ENCODE assay signal across 8 mouse cellular contexts in genomic region chr12:28589090-28589868, GRCm38 (mm10). TPM values are rescaled to one million over a fixed set of nuclear protein-coding genes. Genes with fewer than 3 reads are reported as not detected.
DNase-seq lines count a peak whose midpoint lies in the region; ATAC-seq and TF ChIP-seq lines count a peak whose summit lies in the region.

No protein-coding gene starts in this region.

- H3K27ac ChIP-seq in hindbrain, embryonic 11.5 days (ENCODE audit: low read depth, low read length): 0 out of 2 replicates have a peak overlapping the region, but pooled peaks have one; percentile 27
- no peak overlapping the region for H3K27ac ChIP-seq in lung, postnatal 0 days (ENCODE audit: low read length)

- no peaks in the 10 kb centered on the region for H3K4me1 ChIP-seq in hindbrain, embryonic 11.5 days (replicated peaks; ENCODE audit: control insufficient read depth, insufficient read depth, low read length)
- H3K4me1 ChIP-seq in lung, postnatal 0 days (ENCODE audit: insufficient read depth, low read depth, low read length): no peaks in the 10 kb centered on the region

- peak; percentile 86 for DNase-seq in NIH3T3 (ENCODE audit: low read depth)
- peak; percentile 96 for DNase-seq in cerebellum, adult 9-10 months
- DNase-seq in frontal cortex, postnatal 10 days (ENCODE audit: low spot score in 2 of 2): peak; percentile 87 to 89
- DNase-seq in hindbrain, embryonic 11.5 days (ENCODE audit: low spot score): peak; percentile 87
- peak; percentile 92 to 94 for DNase-seq in layer of hippocampus, postnatal 10 days (ENCODE audit: low spot score in 2 of 2)
- peak; percentile 90 for DNase-seq in lung, postnatal 0 days (ENCODE audit: low spot score)
- peak; percentile 71 for DNase-seq in retina, adult 2 months (ENCODE audit: low read depth, low spot score)
- peak; percentile 71 for DNase-seq in thymus, postnatal 25 days

- H3K4me3 ChIP-seq in hindbrain, embryonic 11.5 days (ENCODE audit: low read depth, low read length): peak overlapping the region; percentile 30
- H3K4me3 ChIP-seq in lung, postnatal 0 days (ENCODE audit: low read depth, low read length): peak overlapping the region; percentile 19; the same call in 1 of the 2 replicates

- no peaks in the 10 kb centered on the region for H3K9me3 ChIP-seq in hindbrain, embryonic 11.5 days (ENCODE audit: control insufficient read depth, low read length)
- H3K9me3 ChIP-seq in lung, postnatal 0 days (ENCODE audit: low read length): no peaks in the 10 kb centered on the region

- TF ChIP-seq EP300 in lung, postnatal 0 days (IDR thresholded peaks at IDR 0.05): no peak

- no peaks in the 10 kb centered on the region for H3K27me3 ChIP-seq in hindbrain, embryonic 11.5 days (ENCODE audit: control insufficient read depth, insufficient read depth, low read length)
- H3K27me3 ChIP-seq in lung, postnatal 0 days (replicated peaks; ENCODE audit: insufficient read depth, low read length): no peaks in the 10 kb centered on the region

- peak; percentile 89 for TF ChIP-seq CTCF in lung, postnatal 0 days (IDR thresholded peaks at IDR 0.05)

- 11% methylated on average over 20 of the region's 24 CpGs for WGBS in hindbrain, embryonic 11.5 days
- WGBS in lung, postnatal 0 days: 4% methylated on average over 23 of the region's 24 CpGs

- ATAC-seq in hindbrain, embryonic 11.5 days (ENCODE audit: low FRiP score): peak; percentile 93
- peak; percentile 92 for ATAC-seq in lung, postnatal 0 days

- H3K4me2 ChIP-seq in hindbrain, embryonic 11.5 days (replicated peaks; ENCODE audit: low read depth, low read length): peak overlapping the region; percentile 54
- peak overlapping the region; percentile 70 for H3K4me2 ChIP-seq in lung, postnatal 0 days (replicated peaks; ENCODE audit: low read depth, low read length)

- no peaks in the 10 kb centered on the region for H3K36me3 ChIP-seq in hindbrain, embryonic 11.5 days (ENCODE audit: control insufficient read depth, insufficient read depth, low read length)
- H3K36me3 ChIP-seq in lung, postnatal 0 days (ENCODE audit: insufficient read depth, low read length): no peaks in the 10 kb centered on the region

- peak overlapping the region; percentile 49; the same call in 1 of the 2 replicates for H3K9ac ChIP-seq in hindbrain, embryonic 11.5 days (ENCODE audit: low read depth, low read length)
- H3K9ac ChIP-seq in lung, postnatal 0 days (replicated peaks; ENCODE audit: low read depth): no peak overlapping the region

RNA-seq across cellular contexts. Expression of gene Allc, which starts 7.0 kb away (rescaled TPM):
- not detected in 2 replicates for polyA plus RNA-seq in hindbrain, embryonic 11.5 days (2014; fragmentation: Nextera tagmentation; extraction: Ambion mirVana)
- under 1 TPM; 0.59 to 0.65 TPM for total RNA-seq in layer of hippocampus, postnatal 10 days (2021)
- polyA plus RNA-seq in lung, postnatal 0 days (2015; fragmentation: Nextera tagmentation; extraction: Ambion mirVana): not detected in 2 replicates

RNA-seq across cellular contexts. Expression of gene Colec11, which starts 33.9 kb away (rescaled TPM):
- polyA plus RNA-seq in hindbrain, embryonic 11.5 days (2014; fragmentation: Nextera tagmentation; extraction: Ambion mirVana): 0.21 and 0.51 TPM in 2 replicates
- total RNA-seq in layer of hippocampus, postnatal 10 days (2021): under 1 TPM; 0.50 to 0.62 TPM
- 2.2 and 2.8 TPM in 2 replicates for polyA plus RNA-seq in lung, postnatal 0 days (2015; fragmentation: Nextera tagmentation; extraction: Ambion mirVana)

RNA-seq across cellular contexts. Expression of gene Dcdc2c, which starts 37.1 kb away (rescaled TPM):
- 0.14 and 0.22 TPM in 2 replicates for polyA plus RNA-seq in hindbrain, embryonic 11.5 days (2014; fragmentation: Nextera tagmentation; extraction: Ambion mirVana)
- total RNA-seq in layer of hippocampus, postnatal 10 days (2021): 1 to 10 TPM in 1 of 2 experiments, under 1 TPM in 1; 0.47 to 1.3 TPM
- 0.14 TPM in 1 of 2 replicates, not detected in the other for polyA plus RNA-seq in lung, postnatal 0 days (2015; fragmentation: Nextera tagmentation; extraction: Ambion mirVana)

RNA-seq across cellular contexts. Expression of gene Rps7, which starts 46.5 kb away (rescaled TPM):
- 766 and 780 TPM in 2 replicates for polyA plus RNA-seq in hindbrain, embryonic 11.5 days (2014; fragmentation: Nextera tagmentation; extraction: Ambion mirVana)
- total RNA-seq in layer of hippocampus, postnatal 10 days (2021): 100 to 1,000 TPM; 333 to 335 TPM
- 575 and 592 TPM in 2 replicates for polyA plus RNA-seq in lung, postnatal 0 days (2015; fragmentation: Nextera tagmentation; extraction: Ambion mirVana)
